8 mouse cellular contexts compared by ENCODE assay signal in genomic region chr3:145922019-145922854, GRCm38 (mm10). TPM values are rescaled to one million over a fixed set of nuclear protein-coding genes. Genes with fewer than 3 reads are reported as not detected.
A peak's percentile ranks its signal among the peaks of the same experiment; 100 is the strongest.
DNase-seq lines count a peak whose midpoint lies in the region; ATAC-seq and TF ChIP-seq lines count a peak whose summit lies in the region.

Gene Bcl10, plus strand, starts transcription at chr3:145922804.

- H3K27ac ChIP-seq in liver, adult 2 months (replicated peaks; ENCODE audit: insufficient read depth, low read depth, low read length), result peak within 1 kb of the TSS; percentile 64
- H3K27ac ChIP-seq in bone marrow macrophage, adult 2 months (ENCODE audit: insufficient read depth, low read depth, low read length), result peak within 1 kb of the TSS; percentile 82
- peak within 1 kb of the TSS; percentile 89 for H3K27ac ChIP-seq in heart, embryonic 15.5 days
- peak within 1 kb of the TSS; percentile 66; the same call in 1 of the 2 replicates for H3K27ac ChIP-seq in neural tube, embryonic 14.5 days (ENCODE audit: low read depth, low read length)

- no peaks in the 10 kb centered on the region for H3K9me3 ChIP-seq in heart, embryonic 15.5 days (replicated peaks)
- no peaks in the 10 kb centered on the region for H3K9me3 ChIP-seq in neural tube, embryonic 14.5 days (ENCODE audit: control insufficient read depth, low read length)

- ATAC-seq in heart, embryonic 15.5 days (replicated peaks; ENCODE audit: insufficient number of reproducible peaks, insufficient read depth, low FRiP score, low read depth), result no peak
- ATAC-seq in neural tube, embryonic 14.5 days (ENCODE audit: low read depth), result no peak

- DNase-seq in liver, adult 2 months (ENCODE audit: extremely low read depth, low read depth, low spot score), result no peak
- no peak for DNase-seq in liver
- no peak for DNase-seq in left cerebral cortex, postnatal 36 days (ENCODE audit: low spot score in 2 of 2)
- DNase-seq in B cell, adult 2 months, result no peak
- DNase-seq in embryo, embryonic 10 days (ENCODE audit: low spot score), result no peak

- peaks cover 10% of the 10 kb centered on the region; the same call in 1 of the 2 replicates for H3K79me2 ChIP-seq in liver, adult 2 months (ENCODE audit: control insufficient read depth, insufficient read depth, low read length)

- no peaks in the 10 kb centered on the region for H3K27me3 ChIP-seq in liver, adult 2 months (ENCODE audit: control insufficient read depth, insufficient read depth, low read length)
- H3K27me3 ChIP-seq in heart, embryonic 15.5 days, result no peaks in the 10 kb centered on the region
- no peaks in the 10 kb centered on the region for H3K27me3 ChIP-seq in neural tube, embryonic 14.5 days (ENCODE audit: control insufficient read depth, insufficient read depth, low read length)

- peaks cover 7% of the 10 kb centered on the region for H3K4me1 ChIP-seq in liver, adult 2 months (ENCODE audit: control insufficient read depth, insufficient read depth, low read length)
- peaks cover 14% of the 10 kb centered on the region for H3K4me1 ChIP-seq in bone marrow macrophage, adult 2 months (ENCODE audit: control insufficient read depth, insufficient read depth, low read length)
- H3K4me1 ChIP-seq in heart, embryonic 15.5 days (replicated peaks), result peaks cover 25% of the 10 kb centered on the region
- peaks cover 11% of the 10 kb centered on the region; the same call in 1 of the 2 replicates for H3K4me1 ChIP-seq in neural tube, embryonic 14.5 days (ENCODE audit: control insufficient read depth, insufficient read depth, low read length)

- TF ChIP-seq POLR2A in liver, adult 2 months (IDR thresholded peaks at IDR 0.05; ENCODE audit: extremely low read depth, insufficient read depth, low read length), result no peak
- TF ChIP-seq POLR2A in bone marrow macrophage, adult 2 months (IDR thresholded peaks at IDR 0.05; ENCODE audit: borderline replicate concordance, low read depth, low read length), result no peak

- intact Hi-C loops in left cerebral cortex, postnatal 36 days (cut with DNase I), result no loop called here

- WGBS in liver, adult 2 months, result 52% methylated on average over 11 of the region's 11 CpGs
- WGBS in heart, embryonic 15.5 days, result 29% methylated on average over 11 of the region's 11 CpGs
- 39% methylated on average over 11 of the region's 11 CpGs for WGBS in neural tube, embryonic 14.5 days

- peak within 1 kb of the TSS; percentile 74 for H3K4me2 ChIP-seq in heart, embryonic 15.5 days
- peak within 1 kb of the TSS; percentile 62 for H3K4me2 ChIP-seq in neural tube, embryonic 14.5 days (ENCODE audit: low read depth, low read length)

- H3K4me3 ChIP-seq in liver, adult 2 months (ENCODE audit: insufficient read depth, low read depth, low read length), result peak within 1 kb of the TSS; percentile 16; the same call in 1 of the 2 replicates
- peak within 1 kb of the TSS; percentile 49 for H3K4me3 ChIP-seq in bone marrow macrophage, adult 2 months (ENCODE audit: insufficient read depth, low read length)
- peak within 1 kb of the TSS; percentile 71 for H3K4me3 ChIP-seq in heart, embryonic 15.5 days
- H3K4me3 ChIP-seq in neural tube, embryonic 14.5 days (ENCODE audit: low read depth, low read length), result peak within 1 kb of the TSS; percentile 67

- TF ChIP-seq CTCF in liver, adult 2 months (IDR thresholded peaks at IDR 0.05; ENCODE audit: low read depth, low read length), result no peak
- no peak for TF ChIP-seq CTCF in bone marrow macrophage, adult 2 months (IDR thresholded peaks at IDR 0.05; ENCODE audit: low read depth, low read length)

- H3K36me3 ChIP-seq in liver, adult 2 months (ENCODE audit: control insufficient read depth, insufficient read depth, low read length), result no peaks in the 10 kb centered on the region
- H3K36me3 ChIP-seq in heart, embryonic 15.5 days, result no peaks in the 10 kb centered on the region
- H3K36me3 ChIP-seq in neural tube, embryonic 14.5 days (ENCODE audit: control insufficient read depth, insufficient read depth, low read length), result no peaks in the 10 kb centered on the region

- peak within 1 kb of the TSS; percentile 58 for H3K9ac ChIP-seq in liver, adult 2 months (ENCODE audit: low read depth, low read length)
- H3K9ac ChIP-seq in heart, embryonic 15.5 days, result peak within 1 kb of the TSS; percentile 49
- H3K9ac ChIP-seq in neural tube, embryonic 14.5 days (replicated peaks; ENCODE audit: low read depth, low read length), result peak within 1 kb of the TSS; percentile 32; the same call in 1 of the 2 replicates

RNA-seq across cellular contexts. Expression of gene Bcl10, which starts in this region (rescaled TPM):
- total RNA-seq in liver, adult 2 months (2014; rRNA removed), result 12.0 and 15.3 TPM in 2 replicates
- 4.7 and 5.7 TPM in 2 replicates for polyA plus RNA-seq in liver, adult 2 months (2012; rRNA removed)
- 85.5 and 92.5 TPM in 2 replicates for polyA plus RNA-seq in bone marrow macrophage, adult 2 months (2012; ENCODE audit: insufficient read depth, insufficient read length, missing spikeins)
- polyA plus RNA-seq in heart, embryonic 15.5 days (2015; fragmentation: Nextera tagmentation; extraction: Ambion mirVana), result 38.2 and 38.5 TPM in 2 replicates
- 10 to 100 TPM; 12.1 to 14.8 TPM for total RNA-seq in left cerebral cortex, postnatal 36 days (2021)
- 34.5 and 40.9 TPM in 2 replicates for polyA plus RNA-seq in neural tube, embryonic 14.5 days (2014; fragmentation: Nextera tagmentation; extraction: Ambion mirVana)

Comparison
In these comparisons a context has a peak if more than half of its experiments do, and no peak if none do; other contexts are left out.
1. H3K4me3 ChIP-seq: peak in every context shown above with its lines; median percentile 71 in heart, embryonic 15.5 days; 67 in neural tube, embryonic 14.5 days; 49 in bone marrow macrophage, adult 2 months; 16 in liver, adult 2 months.